Mouse (Mus musculus) cortical plate, adult 2 months (tissue): ENCODE results near the gene Agbl5.

ENCODE experiments used
- CTCF ChIP-seq: fragments of 200-500 bp; IDR thresholded peaks from 2 replicates; pipeline ENCODE4 v1.5.1; 2011; ENCODE audit warnings: mild to moderate bottlenecking, control low read depth, low read length; ENCODE audit not compliant: insufficient read depth; ENCODE audit errors: extremely low read depth
- POLR2A ChIP-seq: fragments of 200-500 bp; IDR thresholded peaks from 2 replicates; pipeline ENCODE4 v1.6.1; 2011; ENCODE audit warnings: mild to moderate bottlenecking, low read length, control low read depth; ENCODE audit not compliant: insufficient read depth; ENCODE audit errors: extremely low read depth

GRCm38 (mm10) chr5:30907413-30908059 lies 19.0 kb downstream of the Agbl5 start, which contains the start of gene Ost4:
- TF ChIP-seq CTCF (no peak), POLR2A (peak; percentile 58)
